Mouse (Mus musculus): Measurements from ENCODE around the gene Rabl6. TPM values are rescaled to one million over a fixed set of nuclear protein-coding genes. Genes with fewer than 3 reads are reported as not detected.
A peak's percentile ranks its signal among the peaks of the same experiment; 100 is the strongest.

Rabl6 gene
- polyA plus RNA-seq, 1 experiment from 2014 or later = 69.6 TPM

GRCm38 (mm10) chr2:25545996-25546810 is 62.1 kb downstream of the Rabl6 start:
- no peak for DNase-seq (ENCODE audit: low spot score)
- H3K27me3 ChIP-seq (ENCODE audit: insufficient read depth, poor library complexity, severe bottlenecking) = no peaks in the 10 kb centered on the region
- H3K27ac ChIP-seq = peak overlapping the region; percentile 96
- peak overlapping the region; percentile 83 for H3K4me3 ChIP-seq
- H3K9me3 ChIP-seq = no peaks in the 10 kb centered on the region
- 0 out of 2 replicates have a peak, but pooled peaks cover 4% of the 10 kb centered on the region for H3K36me3 ChIP-seq
- peaks cover 24% of the 10 kb centered on the region for H3K4me1 ChIP-seq
- WGBS = 8% methylated on average over 43 of the region's 43 CpGs

GRCm38 (mm10) chr2:25541644-25542367 is 66.5 kb downstream of the Rabl6 start:
- WGBS = 87% methylated on average over 10 of the region's 10 CpGs
- Histone ChIP-seq H3K27ac (no peak overlapping the region), H3K9me3 (no peaks in the 10 kb centered on the region), H3K4me1 (peaks cover 24% of the 10 kb centered on the region), H3K36me3 (peaks cover 19% of the 10 kb centered on the region), H3K27me3 (ENCODE audit: insufficient read depth, poor library complexity, severe bottlenecking) (no peaks in the 10 kb centered on the region), H3K4me3 (no peak overlapping the region)
- no peak for DNase-seq (ENCODE audit: low spot score)

- H3K4me3 ChIP-seq = no peak overlapping the region
- H3K27me3 ChIP-seq (ENCODE audit: insufficient read depth, poor library complexity, severe bottlenecking) = no peaks in the 10 kb centered on the region
- H3K9me3 ChIP-seq = no peaks in the 10 kb centered on the region
- H3K27ac ChIP-seq = no peak overlapping the region
- DNase-seq (ENCODE audit: low spot score) = no peak
- 93% methylated on average over 4 of the region's 4 CpGs for WGBS
- peaks cover 31% of the 10 kb centered on the region for H3K36me3 ChIP-seq
- peaks cover 18% of the 10 kb centered on the region for H3K4me1 ChIP-seq
Observed at GRCm38 (mm10) chr2:25540541-25540948, 67.8 kb downstream of the Rabl6 start.

- no peak overlapping the region for H3K27ac ChIP-seq
- 81% methylated on average over 8 of the region's 8 CpGs for WGBS
- H3K4me1 ChIP-seq = 0 out of 2 replicates have a peak, but pooled peaks cover 1% of the 10 kb centered on the region
- no peaks in the 10 kb centered on the region for H3K27me3 ChIP-seq (ENCODE audit: insufficient read depth, poor library complexity, severe bottlenecking)
- peaks cover 58% of the 10 kb centered on the region for H3K36me3 ChIP-seq
- no peak for DNase-seq (ENCODE audit: low spot score)
- H3K4me3 ChIP-seq = no peak overlapping the region
- no peaks in the 10 kb centered on the region for H3K9me3 ChIP-seq
Observed at GRCm38 (mm10) chr2:25536531-25536930, 71.8 kb downstream of the Rabl6 start.

- H3K27ac ChIP-seq = no peak overlapping the region
- H3K27me3 ChIP-seq (ENCODE audit: insufficient read depth, poor library complexity, severe bottlenecking) = no peaks in the 10 kb centered on the region
- peaks cover 74% of the 10 kb centered on the region for H3K36me3 ChIP-seq
- no peak for DNase-seq (ENCODE audit: low spot score)
- WGBS = 89% methylated on average over 2 of the region's 2 CpGs
- no peaks in the 10 kb centered on the region for H3K4me1 ChIP-seq
- H3K9me3 ChIP-seq = no peaks in the 10 kb centered on the region
- H3K4me3 ChIP-seq = no peak overlapping the region
Observed at GRCm38 (mm10) chr2:25534866-25535182, 73.5 kb downstream of the Rabl6 start.

- peaks cover 79% of the 10 kb centered on the region for H3K36me3 ChIP-seq
- no peaks in the 10 kb centered on the region for H3K27me3 ChIP-seq (ENCODE audit: insufficient read depth, poor library complexity, severe bottlenecking)
- no peak overlapping the region for H3K4me3 ChIP-seq
- 83% methylated on average over 3 of the region's 3 CpGs for WGBS
- no peak overlapping the region for H3K27ac ChIP-seq
- no peak for DNase-seq (ENCODE audit: low spot score)
- no peaks in the 10 kb centered on the region for H3K4me1 ChIP-seq
- H3K9me3 ChIP-seq = no peaks in the 10 kb centered on the region
Observed at GRCm38 (mm10) chr2:25534178-25534865, 74.0 kb downstream of the Rabl6 start.

- Histone ChIP-seq H3K4me3 (no peak overlapping the region), H3K27me3 (ENCODE audit: insufficient read depth, poor library complexity, severe bottlenecking) (no peaks in the 10 kb centered on the region), H3K9me3 (no peaks in the 10 kb centered on the region), H3K4me1 (no peaks in the 10 kb centered on the region), H3K36me3 (peaks cover 84% of the 10 kb centered on the region), H3K27ac (no peak overlapping the region)
- DNase-seq (ENCODE audit: low spot score) = no peak
- WGBS = 95% methylated on average over 2 of the region's 2 CpGs
Observed at GRCm38 (mm10) chr2:25533707-25534106, 74.6 kb downstream of the Rabl6 start.

Other genes starting within 250 kb of the Rabl6 start
- gene Uap1l1, start 242.8 kb downstream of the Rabl6 start, polyA plus RNA-seq (2016; fragmentation: Nextera tagmentation; extraction: Ambion mirVana) = 9.5 and 12.7 TPM in 2 replicates
- 26.8 and 31.8 TPM in 2 replicates for gene Sapcd2, start 236.2 kb downstream of the Rabl6 start, polyA plus RNA-seq (2016; fragmentation: Nextera tagmentation; extraction: Ambion mirVana)
- gene Entpd2, start 212.6 kb downstream of the Rabl6 start, polyA plus RNA-seq (2016; fragmentation: Nextera tagmentation; extraction: Ambion mirVana) = not detected in 2 replicates
- gene Npdc1, start 209.2 kb downstream of the Rabl6 start, polyA plus RNA-seq (2016; fragmentation: Nextera tagmentation; extraction: Ambion mirVana) = 14.6 and 16.5 TPM in 2 replicates
- not detected in 2 replicates for gene Fut7, start 185.3 kb downstream of the Rabl6 start, polyA plus RNA-seq (2016; fragmentation: Nextera tagmentation; extraction: Ambion mirVana)
- gene Abca2, start 179.8 kb downstream of the Rabl6 start, polyA plus RNA-seq (2016; fragmentation: Nextera tagmentation; extraction: Ambion mirVana) = 3.5 and 4.7 TPM in 2 replicates
- gene Clic3, start 151.7 kb downstream of the Rabl6 start, polyA plus RNA-seq (2016; fragmentation: Nextera tagmentation; extraction: Ambion mirVana) = 0.69 and 1.1 TPM in 2 replicates
- 15.6 and 17.7 TPM in 2 replicates for gene Paxx, start 147.4 kb downstream of the Rabl6 start, polyA plus RNA-seq (2016; fragmentation: Nextera tagmentation; extraction: Ambion mirVana)
- 0.18 and 0.32 TPM in 2 replicates for gene Ptgds, start 138.5 kb downstream of the Rabl6 start, polyA plus RNA-seq (2016; fragmentation: Nextera tagmentation; extraction: Ambion mirVana)
- not detected in 2 replicates for gene Lcn12, start 114.6 kb downstream of the Rabl6 start, polyA plus RNA-seq (2016; fragmentation: Nextera tagmentation; extraction: Ambion mirVana)
- 86.0 and 92.1 TPM in 2 replicates for gene Fbxw5, start 107.8 kb downstream of the Rabl6 start, polyA plus RNA-seq (2016; fragmentation: Nextera tagmentation; extraction: Ambion mirVana)
- 4.2 and 6.0 TPM in 2 replicates for gene C8g, start 106.8 kb downstream of the Rabl6 start, polyA plus RNA-seq (2016; fragmentation: Nextera tagmentation; extraction: Ambion mirVana)
- 29.7 and 30.9 TPM in 2 replicates for gene Traf2, start 61.6 kb downstream of the Rabl6 start, polyA plus RNA-seq (2016; fragmentation: Nextera tagmentation; extraction: Ambion mirVana)
- gene Edf1, start 50.7 kb downstream of the Rabl6 start, polyA plus RNA-seq (2016; fragmentation: Nextera tagmentation; extraction: Ambion mirVana) = 336 and 382 TPM in 2 replicates
- 1.6 and 3.7 TPM in 2 replicates for gene Mamdc4, start 33.7 kb downstream of the Rabl6 start, polyA plus RNA-seq (2016; fragmentation: Nextera tagmentation; extraction: Ambion mirVana)
- 160 and 170 TPM in 2 replicates for gene Phpt1, start 33.3 kb downstream of the Rabl6 start, polyA plus RNA-seq (2016; fragmentation: Nextera tagmentation; extraction: Ambion mirVana)
- gene Ajm1, start 26.8 kb downstream of the Rabl6 start, polyA plus RNA-seq (2016; fragmentation: Nextera tagmentation; extraction: Ambion mirVana) = 0.08 TPM in 1 of 2 replicates, not detected in the other
- gene Ccdc183, start 9.2 kb upstream of the Rabl6 start, polyA plus RNA-seq (2016; fragmentation: Nextera tagmentation; extraction: Ambion mirVana) = 0.07 and 0.21 TPM in 2 replicates
- gene Tmem141, start 13.5 kb upstream of the Rabl6 start, polyA plus RNA-seq (2016; fragmentation: Nextera tagmentation; extraction: Ambion mirVana) = 14.9 and 18.5 TPM in 2 replicates
- 0.26 and 1.5 TPM in 2 replicates for gene Fcna, start 19.5 kb upstream of the Rabl6 start, polyA plus RNA-seq (2016; fragmentation: Nextera tagmentation; extraction: Ambion mirVana)
- gene Lcn8, start 44.6 kb upstream of the Rabl6 start, polyA plus RNA-seq (2016; fragmentation: Nextera tagmentation; extraction: Ambion mirVana) = not detected in 2 replicates
- gene Lcn5, start 49.4 kb upstream of the Rabl6 start, polyA plus RNA-seq (2016; fragmentation: Nextera tagmentation; extraction: Ambion mirVana) = not detected in 2 replicates
- gene Lcn6, start 68.3 kb upstream of the Rabl6 start, polyA plus RNA-seq (2016; fragmentation: Nextera tagmentation; extraction: Ambion mirVana) = not detected in 2 replicates
- not detected in 2 replicates for gene Lcn10, start 74.2 kb upstream of the Rabl6 start, polyA plus RNA-seq (2016; fragmentation: Nextera tagmentation; extraction: Ambion mirVana)
- gene Obp2a, start 91.5 kb upstream of the Rabl6 start, polyA plus RNA-seq (2016; fragmentation: Nextera tagmentation; extraction: Ambion mirVana) = not detected in 2 replicates
- 53.4 and 65.8 TPM in 2 replicates for gene Bmyc, start 98.2 kb upstream of the Rabl6 start, polyA plus RNA-seq (2016; fragmentation: Nextera tagmentation; extraction: Ambion mirVana)
- not detected in 2 replicates for gene Obp2b, start 128.5 kb upstream of the Rabl6 start, polyA plus RNA-seq (2016; fragmentation: Nextera tagmentation; extraction: Ambion mirVana)
- not detected in 2 replicates for gene Lcn3, start 157.0 kb upstream of the Rabl6 start, polyA plus RNA-seq (2016; fragmentation: Nextera tagmentation; extraction: Ambion mirVana)
- gene Lcn11, start 168.5 kb upstream of the Rabl6 start, polyA plus RNA-seq (2016; fragmentation: Nextera tagmentation; extraction: Ambion mirVana) = not detected in 2 replicates
- not detected in 2 replicates for gene Gm13539, start 173.7 kb upstream of the Rabl6 start, polyA plus RNA-seq (2016; fragmentation: Nextera tagmentation; extraction: Ambion mirVana)
- gene Glt6d1, start 207.3 kb upstream of the Rabl6 start, polyA plus RNA-seq (2016; fragmentation: Nextera tagmentation; extraction: Ambion mirVana) = not detected in 2 replicates
- not detected in 2 replicates for gene Lcn9, start 214.6 kb upstream of the Rabl6 start, polyA plus RNA-seq (2016; fragmentation: Nextera tagmentation; extraction: Ambion mirVana)
- not detected in 2 replicates for gene Sohlh1, start 238.7 kb upstream of the Rabl6 start, polyA plus RNA-seq (2016; fragmentation: Nextera tagmentation; extraction: Ambion mirVana)

Measured in heart, embryonic 10.5 days (tissue).